Mouse (Mus musculus) heart, adult 2 months (tissue): ENCODE data around the gene Atrnl1. TPM values are rescaled to one million over a fixed set of nuclear protein-coding genes. Genes with fewer than 3 reads are reported as not detected.

Experiments
- DNase-seq, 2 experiments: peaks; one replicate each; pipeline ENCODE4 v3.0.0; 2021
- H3K27ac ChIP-seq: fragments of 200-600 bp; 2 replicates; pipeline ENCODE4 v1.8.1; 2022
- H3K27me3 ChIP-seq: fragments of 200-500 bp; 2 replicates; pipeline ENCODE4 v1.6.1; 2012; ENCODE audit warnings: mild to moderate bottlenecking, low read length, inconsistent platforms, mixed read lengths; ENCODE audit not compliant: control insufficient read depth, insufficient read depth
- H3K36me3 ChIP-seq: fragments of 200-500 bp; 2 replicates; pipeline ENCODE4 v1.6.1; 2012; ENCODE audit warnings: low read length, inconsistent platforms; ENCODE audit not compliant: control insufficient read depth, insufficient read depth
- H3K4me1 ChIP-seq: fragments of 200-500 bp; 2 replicates; pipeline ENCODE4 v1.6.1; 2011; ENCODE audit warnings: low read length; ENCODE audit not compliant: control insufficient read depth, insufficient read depth
- H3K4me3 ChIP-seq: fragments of 200-600 bp; 2 replicates; pipeline ENCODE4 v1.8.1; 2022
- H3K79me2 ChIP-seq: fragments of 200-500 bp; replicated peaks from 2 replicates; pipeline ENCODE4 v1.6.1; 2012; ENCODE audit warnings: mild to moderate bottlenecking, inconsistent platforms, low read length, moderate library complexity, mixed read lengths; ENCODE audit not compliant: control insufficient read depth, insufficient read depth
- H3K9ac ChIP-seq: fragments of 200-500 bp; 2 replicates; pipeline ENCODE4 v1.6.1; 2012; ENCODE audit warnings: low read depth, mild to moderate bottlenecking, control low read depth, inconsistent platforms, low read length, mixed read lengths
- CTCF ChIP-seq: fragments of 200-600 bp; IDR thresholded peaks from 2 replicates; pipeline ENCODE4 v1.8.1; 2022; ENCODE audit warnings: antibody characterized with exemption, mild to moderate bottlenecking, moderate library complexity
- EP300 ChIP-seq: fragments of 200-500 bp; IDR thresholded peaks from 2 replicates; pipeline ENCODE4 v1.6.1; 2011; ENCODE audit warnings: low read depth, low read length, control low read depth; ENCODE audit not compliant: insufficient read depth
- POLR2A ChIP-seq: fragments of 200-500 bp; IDR thresholded peaks from 2 replicates; pipeline ENCODE4 v1.6.1; 2011; ENCODE audit warnings: mild to moderate bottlenecking, low read depth, low read length, control low read depth; ENCODE audit not compliant: insufficient read depth
- WGBS: fragments of 180-500 bp; shearing (Covaris S2); methylation state at CpG from one replicate; pipeline ENCODE4 v1.1.7; 2018; 5-methylcytosine and 5-hydroxymethylcytosine counted together
- intact Hi-C: fragments of 180-260 bp; cut with DNase I; formaldehyde crosslinking; loops from one replicate; pipeline ENCODE4 v1.15.1; 2025
- polyA plus RNA-seq: library from polyadenylated mRNA; depleted of rRNA; stranded (reverse); fragments of >200 nt; gene quantifications from 2 replicates; pipeline ENCODE4 v1.2.3, GENCODE M21; 2012
- total RNA-seq, 2 experiments: library from RNA; stranded (reverse); gene quantifications; 2 replicates each; pipeline ENCODE4 v1.2.3; 2021

The Atrnl1 gene
- total and polyA plus RNA-seq, 3 experiments, result 6.3 to 14.2 (median 13.4) TPM

GRCm38 (mm10) chr19:57725326-57725725 is 114.5 kb downstream of the Atrnl1 start:
- H3K36me3 ChIP-seq, result no peaks in the 10 kb centered on the region
- no peak overlapping the region for H3K27ac ChIP-seq

GRCm38 (mm10) chr19:57727009-57727408 is 116.2 kb downstream of the Atrnl1 start:
- no peak overlapping the region for H3K9ac ChIP-seq
- H3K27me3 ChIP-seq, result no peaks in the 10 kb centered on the region
- no peak for DNase-seq
- no peaks in the 10 kb centered on the region for H3K79me2 ChIP-seq
- no peaks in the 10 kb centered on the region for H3K4me1 ChIP-seq
- no peak for TF ChIP-seq POLR2A
- no peak for TF ChIP-seq EP300
- no peak for TF ChIP-seq CTCF
- no peaks in the 10 kb centered on the region for H3K36me3 ChIP-seq
- no peak overlapping the region for H3K27ac ChIP-seq
- 97% methylated on average over 4 of the region's 4 CpGs for WGBS
- H3K4me3 ChIP-seq, result no peak overlapping the region
- intact Hi-C loops, result no loop called here

More at GRCm38 (mm10) chr19:57725326-57725725, 114.5 kb downstream of the Atrnl1 start:
- Histone ChIP-seq H3K4me3 (no peak overlapping the region), H3K9ac (no peak overlapping the region), H3K27me3 (no peaks in the 10 kb centered on the region), H3K79me2 (no peaks in the 10 kb centered on the region), H3K4me1 (no peaks in the 10 kb centered on the region)
- intact Hi-C loops, result no loop called here
- no peak for TF ChIP-seq POLR2A
- TF ChIP-seq EP300, result no peak
- TF ChIP-seq CTCF, result no peak
- WGBS, result 89% methylated on average over 2 of the region's 2 CpGs
- no peak for DNase-seq

GRCm38 (mm10) chr19:57737475-57737874 is 126.6 kb downstream of the Atrnl1 start:
- H3K79me2 ChIP-seq, result no peaks in the 10 kb centered on the region
- TF ChIP-seq EP300, result no peak
- no peak for TF ChIP-seq POLR2A
- TF ChIP-seq CTCF, result no peak
- H3K4me3 ChIP-seq, result no peak overlapping the region
- no peak overlapping the region for H3K9ac ChIP-seq
- intact Hi-C loops, result no loop called here
- DNase-seq, result peak in 1 of 2 experiments; percentile 23
- no peaks in the 10 kb centered on the region for H3K27me3 ChIP-seq
- H3K4me1 ChIP-seq, result no peaks in the 10 kb centered on the region
- WGBS, result 59% methylated on average over 3 of the region's 3 CpGs
- no peak overlapping the region for H3K27ac ChIP-seq
- H3K36me3 ChIP-seq, result no peaks in the 10 kb centered on the region

GRCm38 (mm10) chr19:57745579-57745978 is 134.7 kb downstream of the Atrnl1 start:
- 37% methylated on average over 9 of the region's 9 CpGs for WGBS
- no peak for TF ChIP-seq EP300
- peak; percentile 73 for TF ChIP-seq CTCF
- Histone ChIP-seq H3K36me3 (no peaks in the 10 kb centered on the region), H3K27ac (no peak overlapping the region), H3K4me3 (no peak overlapping the region), H3K4me1 (no peaks in the 10 kb centered on the region), H3K27me3 (no peaks in the 10 kb centered on the region), H3K9ac (no peak overlapping the region), H3K79me2 (no peaks in the 10 kb centered on the region)
- intact Hi-C loops, result loop anchor here (5.0 to 10.0 kb wide), 3 partner anchors 722 to 879 kb away; no protein-coding TSS in a partner anchor
- DNase-seq, result no peak

GRCm38 (mm10) chr19:57746553-57746952 is 135.7 kb downstream of the Atrnl1 start:
- no peaks in the 10 kb centered on the region for H3K36me3 ChIP-seq
- WGBS, result 93% methylated on average over 11 of the region's 11 CpGs
- H3K27ac ChIP-seq, result no peak overlapping the region
- TF ChIP-seq POLR2A (no peak), CTCF (no peak), EP300 (no peak)
- no peaks in the 10 kb centered on the region for H3K4me1 ChIP-seq
- DNase-seq, result no peak
- no peak overlapping the region for H3K9ac ChIP-seq
- no peak overlapping the region for H3K4me3 ChIP-seq
- H3K79me2 ChIP-seq, result no peaks in the 10 kb centered on the region
- no peaks in the 10 kb centered on the region for H3K27me3 ChIP-seq
- intact Hi-C loops, result loop anchor here (5.0 to 10.0 kb wide), 3 partner anchors 721 to 878 kb away; no protein-coding TSS in a partner anchor

GRCm38 (mm10) chr19:57752189-57752588 is 141.4 kb downstream of the Atrnl1 start:
- TF ChIP-seq CTCF (no peak), EP300 (no peak), POLR2A (no peak)
- H3K4me1 ChIP-seq, result no peaks in the 10 kb centered on the region
- H3K4me3 ChIP-seq, result no peak overlapping the region
- intact Hi-C loops, result no loop called here
- no peaks in the 10 kb centered on the region for H3K27me3 ChIP-seq
- no peak overlapping the region for H3K27ac ChIP-seq
- 93% methylated on average over 14 of the region's 14 CpGs for WGBS
- DNase-seq, result no peak
- no peak overlapping the region for H3K9ac ChIP-seq
- no peaks in the 10 kb centered on the region for H3K36me3 ChIP-seq
- no peaks in the 10 kb centered on the region for H3K79me2 ChIP-seq
